Mouse (Mus musculus): ENCODE measurements around the gene Psma5. TPM values are rescaled to one million over a fixed set of nuclear protein-coding genes. Genes with fewer than 3 reads are reported as not detected.

Gene Psma5
- polyA plus RNA-seq, 1 experiment = 37.4 TPM

DNA sequence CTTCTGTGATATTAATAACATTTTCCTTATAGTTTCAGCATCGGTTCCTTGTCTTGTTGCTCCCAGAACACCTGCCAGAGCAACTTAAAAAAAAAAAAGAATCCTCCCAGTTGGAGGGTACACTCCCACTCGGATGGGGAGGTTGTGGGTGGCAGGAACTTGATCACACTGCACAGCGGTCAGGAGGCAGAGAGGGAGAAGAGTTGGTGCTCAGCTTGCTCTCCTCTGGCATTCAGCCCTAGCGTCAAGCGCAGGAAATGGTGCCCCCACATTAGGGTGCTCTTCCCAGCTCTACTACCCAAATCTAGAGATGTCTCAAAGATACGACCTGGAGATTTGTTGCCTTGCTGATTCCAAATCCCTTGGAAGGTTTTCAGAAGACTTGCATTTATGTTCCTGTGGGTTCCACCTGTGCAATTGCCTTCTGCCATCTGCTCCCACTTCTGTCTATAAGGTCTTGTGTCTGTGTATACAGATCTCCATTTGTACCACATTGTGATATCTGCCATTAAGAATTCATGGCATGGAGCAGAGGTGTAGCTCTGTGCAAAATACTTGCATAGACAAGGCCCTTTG, 43.8 kb downstream of the Psma5 start:
- DNase-seq = no peak
- H3K4me3 ChIP-seq (replicated peaks; ENCODE audit: extremely low read depth, low read depth, low read length) = no peak overlapping the region
- WGBS = 74% methylated on average over 6 of the region's 6 CpGs
- no peak for TF ChIP-seq POLR2A (IDR thresholded peaks at IDR 0.05; ENCODE audit: borderline replicate concordance, extremely low read depth, low read depth, low read length)
- no peak for TF ChIP-seq CTCF (IDR thresholded peaks at IDR 0.05; ENCODE audit: insufficient read depth, low read length)
- peaks cover 23% of the 10 kb centered on the region for H3K4me1 ChIP-seq (ENCODE audit: control insufficient read depth, insufficient read depth, low read length)

DNA sequence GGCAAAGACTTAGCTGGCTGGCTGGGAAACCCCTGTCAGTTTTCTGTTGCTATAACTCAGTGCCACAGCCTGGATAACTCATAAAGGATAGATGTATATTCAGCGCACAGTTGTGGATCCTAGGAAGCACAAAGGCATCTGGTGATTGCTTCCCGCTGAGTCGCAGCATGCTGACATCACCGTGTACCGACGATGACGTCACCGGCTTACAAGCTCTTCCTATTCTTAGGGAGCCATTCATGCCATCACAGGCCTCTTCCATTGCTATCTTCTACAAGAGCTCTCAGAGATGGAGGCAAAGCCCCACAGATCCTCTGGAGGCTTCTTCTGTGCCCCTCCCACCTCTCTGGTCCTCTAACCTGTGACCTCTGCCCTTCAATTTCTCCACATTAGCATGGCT, 47.0 kb downstream of the Psma5 start:
- 92% methylated on average over 8 of the region's 8 CpGs for WGBS
- H3K4me3 ChIP-seq (replicated peaks; ENCODE audit: extremely low read depth, low read depth, low read length) = no peak overlapping the region
- no peak for TF ChIP-seq CTCF (IDR thresholded peaks at IDR 0.05; ENCODE audit: insufficient read depth, low read length)
- no peak for TF ChIP-seq POLR2A (IDR thresholded peaks at IDR 0.05; ENCODE audit: borderline replicate concordance, extremely low read depth, low read depth, low read length)
- H3K4me1 ChIP-seq (ENCODE audit: control insufficient read depth, insufficient read depth, low read length) = peaks cover 3% of the 10 kb centered on the region; the same call in 1 of the 2 replicates
- no peak for DNase-seq

DNA sequence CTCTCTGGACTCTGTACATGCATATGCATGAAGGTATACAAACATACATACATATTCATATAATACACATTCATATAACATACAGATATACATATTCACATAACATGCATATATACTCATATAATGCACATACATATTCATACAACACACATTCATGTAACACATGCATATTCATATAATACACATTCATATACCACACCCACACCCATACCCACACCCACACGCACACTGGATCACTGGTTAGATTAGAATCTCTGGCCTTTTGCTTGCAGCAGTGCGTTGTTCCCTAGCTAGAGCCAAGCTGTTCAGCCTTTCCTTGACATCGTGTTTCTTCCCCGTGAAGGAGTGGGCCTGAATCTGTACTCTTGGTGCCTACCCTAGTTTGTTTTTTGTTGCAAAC, 48.0 kb downstream of the Psma5 start:
- DNase-seq = no peak
- 78% methylated on average over 4 of the region's 4 CpGs for WGBS
- Histone ChIP-seq H3K4me1 (ENCODE audit: control insufficient read depth, insufficient read depth, low read length) (peaks cover 3% of the 10 kb centered on the region; the same call in 1 of the 2 replicates), H3K4me3 (replicated peaks; ENCODE audit: extremely low read depth, low read depth, low read length) (no peak overlapping the region)
- TF ChIP-seq POLR2A (IDR thresholded peaks at IDR 0.05; ENCODE audit: borderline replicate concordance, extremely low read depth, low read depth, low read length) (no peak), CTCF (IDR thresholded peaks at IDR 0.05; ENCODE audit: insufficient read depth, low read length) (no peak)

GRCm38 (mm10) chr3:108306387-108306786, 49.7 kb downstream of the Psma5 start:
- no peak for DNase-seq
- H3K4me1 ChIP-seq (ENCODE audit: control insufficient read depth, insufficient read depth, low read length) = peaks cover 3% of the 10 kb centered on the region; the same call in 1 of the 2 replicates
- no peak overlapping the region for H3K4me3 ChIP-seq (replicated peaks; ENCODE audit: extremely low read depth, low read depth, low read length)
- no peak for TF ChIP-seq POLR2A (IDR thresholded peaks at IDR 0.05; ENCODE audit: borderline replicate concordance, extremely low read depth, low read depth, low read length)
- TF ChIP-seq CTCF (IDR thresholded peaks at IDR 0.05; ENCODE audit: insufficient read depth, low read length) = no peak
- 46% methylated on average over 3 of the region's 3 CpGs for WGBS

GRCm38 (mm10) chr3:108307485-108307884, 50.8 kb downstream of the Psma5 start:
- WGBS = 87% methylated on average over 6 of the region's 6 CpGs

GRCm38 (mm10) chr3:108310921-108311341, 54.2 kb downstream of the Psma5 start:
- peaks cover 4% of the 10 kb centered on the region for H3K4me1 ChIP-seq (ENCODE audit: control insufficient read depth, insufficient read depth, low read length)
- H3K4me3 ChIP-seq (replicated peaks; ENCODE audit: extremely low read depth, low read depth, low read length) = no peak overlapping the region
- no peak for DNase-seq
- TF ChIP-seq POLR2A (IDR thresholded peaks at IDR 0.05; ENCODE audit: borderline replicate concordance, extremely low read depth, low read depth, low read length) = no peak
- no peak for TF ChIP-seq CTCF (IDR thresholded peaks at IDR 0.05; ENCODE audit: insufficient read depth, low read length)

More at GRCm38 (mm10) chr3:108307485-108307884, 50.8 kb downstream of the Psma5 start:
- Histone ChIP-seq H3K4me3 (replicated peaks; ENCODE audit: extremely low read depth, low read depth, low read length) (no peak overlapping the region), H3K4me1 (ENCODE audit: control insufficient read depth, insufficient read depth, low read length) (peaks cover 7% of the 10 kb centered on the region)
- DNase-seq = no peak
- no peak for TF ChIP-seq POLR2A (IDR thresholded peaks at IDR 0.05; ENCODE audit: borderline replicate concordance, extremely low read depth, low read depth, low read length)
- no peak for TF ChIP-seq CTCF (IDR thresholded peaks at IDR 0.05; ENCODE audit: insufficient read depth, low read length)

DNA sequence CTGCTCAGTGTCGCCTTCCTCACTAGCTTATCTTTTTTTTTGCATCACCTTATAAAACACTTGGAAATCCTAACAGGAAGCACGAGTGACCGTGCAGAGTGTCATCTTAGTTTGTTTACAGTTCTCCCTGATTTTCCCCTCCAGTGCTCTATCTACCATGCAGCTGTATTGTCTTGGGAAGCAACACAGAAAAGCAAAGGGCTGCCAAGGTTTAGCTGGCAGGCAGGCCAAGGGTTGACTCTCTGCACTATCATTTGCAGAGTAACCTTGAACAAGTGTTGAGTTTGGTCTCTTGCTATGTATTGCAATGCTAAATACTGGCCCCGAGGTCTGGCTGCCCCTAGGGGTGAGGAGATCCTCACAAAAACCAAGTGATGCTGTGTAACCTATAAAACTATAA, 55.0 kb downstream of the Psma5 start:
- WGBS = 28% methylated on average over 4 of the region's 4 CpGs
- TF ChIP-seq POLR2A (IDR thresholded peaks at IDR 0.05; ENCODE audit: borderline replicate concordance, extremely low read depth, low read depth, low read length) (no peak), CTCF (IDR thresholded peaks at IDR 0.05; ENCODE audit: insufficient read depth, low read length) (no peak)
- DNase-seq = no peak
- Histone ChIP-seq H3K4me1 (ENCODE audit: control insufficient read depth, insufficient read depth, low read length) (peaks cover 4% of the 10 kb centered on the region), H3K4me3 (replicated peaks; ENCODE audit: extremely low read depth, low read depth, low read length) (no peak overlapping the region)

DNA sequence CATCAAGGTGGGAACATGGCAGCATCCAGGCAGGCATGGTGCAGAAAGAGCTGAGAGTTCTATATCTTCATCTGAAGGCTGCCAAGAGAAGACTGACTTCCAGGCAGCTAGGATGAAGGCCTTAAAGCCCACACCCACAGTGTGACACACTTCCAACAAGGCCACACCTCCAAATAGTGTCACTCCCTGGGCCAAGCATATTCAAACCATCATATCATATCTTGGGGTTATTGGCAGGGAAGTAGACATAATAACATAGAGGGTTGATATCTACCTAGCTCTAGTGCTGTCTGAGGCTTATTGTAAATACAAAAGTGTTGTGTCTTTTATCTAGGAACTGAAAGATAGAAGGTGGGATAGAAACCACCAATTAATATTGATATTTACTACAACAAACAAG, 55.7 kb downstream of the Psma5 start:
- DNase-seq = no peak
- TF ChIP-seq POLR2A (IDR thresholded peaks at IDR 0.05; ENCODE audit: borderline replicate concordance, extremely low read depth, low read depth, low read length) = no peak
- no peak for TF ChIP-seq CTCF (IDR thresholded peaks at IDR 0.05; ENCODE audit: insufficient read depth, low read length)
- peaks cover 4% of the 10 kb centered on the region for H3K4me1 ChIP-seq (ENCODE audit: control insufficient read depth, insufficient read depth, low read length)
- no peak overlapping the region for H3K4me3 ChIP-seq (replicated peaks; ENCODE audit: extremely low read depth, low read depth, low read length)

DNA sequence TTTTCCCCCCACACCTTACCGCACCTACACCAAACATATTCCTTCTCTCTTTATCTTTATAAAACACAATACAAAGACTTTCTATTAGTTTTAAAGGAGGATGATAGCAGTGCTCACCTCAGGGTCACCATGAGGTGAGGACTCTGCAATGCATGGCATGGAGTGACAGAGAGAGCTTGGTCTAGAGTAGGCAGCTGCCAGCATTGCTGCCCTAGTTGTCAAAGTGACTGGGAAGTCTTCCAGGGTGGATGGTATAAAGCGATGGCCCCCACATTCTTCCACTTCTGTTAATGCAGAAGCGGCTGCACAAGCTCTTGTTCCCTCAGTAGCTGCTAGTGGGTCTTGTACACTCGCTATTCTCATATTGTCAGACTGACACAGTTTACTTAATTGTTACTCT, 56.4 kb downstream of the Psma5 start:
- TF ChIP-seq POLR2A (IDR thresholded peaks at IDR 0.05; ENCODE audit: borderline replicate concordance, extremely low read depth, low read depth, low read length) = no peak
- no peak for TF ChIP-seq CTCF (IDR thresholded peaks at IDR 0.05; ENCODE audit: insufficient read depth, low read length)
- DNase-seq = no peak
- 86% methylated on average over 4 of the region's 4 CpGs for WGBS
- Histone ChIP-seq H3K4me1 (ENCODE audit: control insufficient read depth, insufficient read depth, low read length) (peaks cover 4% of the 10 kb centered on the region), H3K4me3 (replicated peaks; ENCODE audit: extremely low read depth, low read depth, low read length) (no peak overlapping the region)

- no peak for TF ChIP-seq CTCF (IDR thresholded peaks at IDR 0.05; ENCODE audit: insufficient read depth, low read length)
- TF ChIP-seq POLR2A (IDR thresholded peaks at IDR 0.05; ENCODE audit: borderline replicate concordance, extremely low read depth, low read depth, low read length) = no peak
- Histone ChIP-seq H3K4me3 (replicated peaks; ENCODE audit: extremely low read depth, low read depth, low read length) (no peak overlapping the region), H3K4me1 (ENCODE audit: control insufficient read depth, insufficient read depth, low read length) (peaks cover 6% of the 10 kb centered on the region)
- 58% methylated on average over 8 of the region's 8 CpGs for WGBS
- no peak for DNase-seq
Measured at GRCm38 (mm10) chr3:108314038-108314675, 57.4 kb downstream of the Psma5 start.

Data from lung, adult 2 months (tissue).